In the genomic region with DNA sequence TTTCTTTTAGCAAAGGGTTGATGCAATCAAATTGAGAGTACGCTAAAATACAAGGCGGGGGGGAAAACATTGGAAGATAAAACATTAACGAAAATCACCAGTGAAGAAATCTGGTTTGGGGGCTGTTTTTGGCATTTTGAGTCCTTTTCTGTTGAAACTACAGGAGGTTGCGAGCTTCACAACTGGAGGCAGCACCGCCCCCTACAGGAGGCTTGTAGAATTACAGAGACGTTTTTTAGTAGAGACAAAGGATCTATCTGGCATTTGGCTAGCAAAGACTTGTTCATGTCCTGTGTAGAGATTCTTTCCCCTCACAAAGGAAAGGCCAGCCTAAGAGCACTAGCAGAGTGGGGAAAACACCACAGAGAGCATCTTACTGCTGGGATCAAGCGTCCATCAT, we compare ENCODE assay signal across 9 mouse cellular contexts.
A peak's percentile ranks its signal among the peaks of the same experiment; 100 is the strongest.
DNase-seq lines count a peak whose midpoint lies in the region; ATAC-seq lines count a peak whose summit lies in the region.
"Had no signal": no experiment of that assay in that cellular context is flagged by ENCODE, and none has a peak within 500 bp of the region (broad histone marks: within the 10 kb centered on the region; RNA-seq: fewer than 3 reads in every experiment).

No protein-coding gene starts in this region.

- H3K9me3 ChIP-seq in hindbrain, embryonic 11.5 days (ENCODE audit: control insufficient read depth, low read length), result no peaks in the 10 kb centered on the region
- H3K9me3 ChIP-seq in hindbrain, embryonic 13.5 days, result no peaks in the 10 kb centered on the region
- H3K9me3 ChIP-seq: lung, embryonic 15.5 days had no signal

- H3K36me3 ChIP-seq in hindbrain, embryonic 11.5 days (ENCODE audit: control insufficient read depth, insufficient read depth, low read length), result no peaks in the 10 kb centered on the region
- no peaks in the 10 kb centered on the region for H3K36me3 ChIP-seq in hindbrain, embryonic 13.5 days
- H3K36me3 ChIP-seq: lung, embryonic 15.5 days had no signal

- DNase-seq in hindbrain, embryonic 11.5 days (ENCODE audit: low spot score), result peak; percentile 80
- DNase-seq in ES-CJ7 (ENCODE audit: low read depth, low spot score), result peak; percentile 64
- peak; percentile 24 for DNase-seq in c-Kit-positive CD71-positive TER-119-positive erythroid progenitor cells, embryonic 14.5 days (ENCODE audit: low spot score)
- DNase-seq in gastrocnemius, postnatal 4 days (ENCODE audit: low spot score in 2 of 2), result peak; percentile 54 to 71
- peak; percentile 6 to 62 for DNase-seq in left cerebral cortex, postnatal 10 days (ENCODE audit: extremely low spot score in 1 of 2, low spot score in 2 of 2)
- DNase-seq in retina, postnatal 7 days (ENCODE audit: low read depth, low spot score), result peak; percentile 36

- H3K4me2 ChIP-seq in hindbrain, embryonic 11.5 days (replicated peaks; ENCODE audit: low read depth, low read length), result no peak overlapping the region
- H3K4me2 ChIP-seq in hindbrain, embryonic 13.5 days, result no peak overlapping the region
- H3K4me2 ChIP-seq: lung, embryonic 15.5 days had no signal

- no peak overlapping the region for H3K9ac ChIP-seq in hindbrain, embryonic 11.5 days (ENCODE audit: low read depth, low read length)
- no peak overlapping the region for H3K9ac ChIP-seq in hindbrain, embryonic 13.5 days
- H3K9ac ChIP-seq: lung, embryonic 15.5 days had no signal

- no peaks in the 10 kb centered on the region for H3K4me1 ChIP-seq in hindbrain, embryonic 11.5 days (replicated peaks; ENCODE audit: control insufficient read depth, insufficient read depth, low read length)
- 0 out of 2 replicates have a peak, but pooled peaks cover 3% of the 10 kb centered on the region for H3K4me1 ChIP-seq in hindbrain, embryonic 13.5 days (replicated peaks)

- H3K27me3 ChIP-seq in hindbrain, embryonic 11.5 days (ENCODE audit: control insufficient read depth, insufficient read depth, low read length), result no peaks in the 10 kb centered on the region
- no peaks in the 10 kb centered on the region for H3K27me3 ChIP-seq in hindbrain, embryonic 13.5 days
- H3K27me3 ChIP-seq: lung, embryonic 15.5 days had no signal

- intact Hi-C loops in left cerebral cortex, postnatal 10 days (cut with DNase I), result loop anchor here (5.0 kb wide), 1 partner anchor 789 kb away; no protein-coding TSS in a partner anchor

- WGBS in hindbrain, embryonic 11.5 days, result 46% methylated on average over 7 of the region's 7 CpGs
- WGBS in hindbrain, embryonic 13.5 days, result 46% methylated on average over 7 of the region's 7 CpGs

- H3K27ac ChIP-seq in hindbrain, embryonic 11.5 days (ENCODE audit: low read depth, low read length), result no peak overlapping the region
- no peak overlapping the region for H3K27ac ChIP-seq in hindbrain, embryonic 13.5 days
- H3K27ac ChIP-seq: lung, embryonic 15.5 days had no signal

- no peak overlapping the region for H3K4me3 ChIP-seq in hindbrain, embryonic 11.5 days (ENCODE audit: low read depth, low read length)
- H3K4me3 ChIP-seq in hindbrain, embryonic 13.5 days, result no peak overlapping the region
- H3K4me3 ChIP-seq: lung, embryonic 15.5 days had no signal

- no peak for ATAC-seq in hindbrain, embryonic 11.5 days (ENCODE audit: low FRiP score)
- ATAC-seq in hindbrain, embryonic 13.5 days (ENCODE audit: low FRiP score), result no peak
- ATAC-seq in inflammation-experienced regulatory T-cells, adult 6 months, result no peak

Comparison
In these comparisons a context has a peak if more than half of its experiments do, and no peak if none do; other contexts are left out.
1. DNase-seq: peak in every context shown above with its lines; median percentile 80 in hindbrain, embryonic 11.5 days; 64 in ES-CJ7; 62 in gastrocnemius, postnatal 4 days; 36 in retina, postnatal 7 days; 34 in left cerebral cortex, postnatal 10 days; 24 in c-Kit-positive CD71-positive TER-119-positive erythroid progenitor cells, embryonic 14.5 days.